Mouse (Mus musculus): ENCODE results near the gene Tmem51.

Gene Tmem51

GRCm38 (mm10) chr4:141992530-141993204, 91.4 kb downstream of the Tmem51 start:
- Histone ChIP-seq H3K27me3 (ENCODE audit: control insufficient read depth, insufficient read depth, low read length, poor library complexity, severe bottlenecking) (no peaks in the 10 kb centered on the region), H3K36me3 (ENCODE audit: control insufficient read depth, insufficient read depth, low read length, poor library complexity, severe bottlenecking) (no peaks in the 10 kb centered on the region)
- DNase-seq (ENCODE audit: low read depth, low spot score): no peak

GRCm38 (mm10) chr4:141988178-141988577, 95.9 kb downstream of the Tmem51 start:
- DNase-seq (ENCODE audit: low read depth, low spot score): no peak
- Histone ChIP-seq H3K27me3 (ENCODE audit: control insufficient read depth, insufficient read depth, low read length, poor library complexity, severe bottlenecking) (no peaks in the 10 kb centered on the region), H3K36me3 (ENCODE audit: control insufficient read depth, insufficient read depth, low read length, poor library complexity, severe bottlenecking) (no peaks in the 10 kb centered on the region)

GRCm38 (mm10) chr4:141983689-141984088, 100.4 kb downstream of the Tmem51 start:
- DNase-seq (ENCODE audit: low read depth, low spot score): no peak
- no peaks in the 10 kb centered on the region for H3K27me3 ChIP-seq (ENCODE audit: control insufficient read depth, insufficient read depth, low read length, poor library complexity, severe bottlenecking)
- H3K36me3 ChIP-seq (ENCODE audit: control insufficient read depth, insufficient read depth, low read length, poor library complexity, severe bottlenecking): no peaks in the 10 kb centered on the region

- no peak for DNase-seq (ENCODE audit: low read depth, low spot score)
- H3K27me3 ChIP-seq (ENCODE audit: control insufficient read depth, insufficient read depth, low read length, poor library complexity, severe bottlenecking): no peaks in the 10 kb centered on the region
- H3K36me3 ChIP-seq (ENCODE audit: control insufficient read depth, insufficient read depth, low read length, poor library complexity, severe bottlenecking): no peaks in the 10 kb centered on the region
These were observed 102.6 kb downstream of the Tmem51 start for GRCm38 (mm10) chr4:141981475-141981874.

All from splenic B cell, adult 2 months (primary cell).